Mouse (Mus musculus) liver, adult 2 months (tissue): Measurements from ENCODE around the gene Msantd3.

ENCODE experiments used
- CTCF ChIP-seq: fragments of 200-500 bp; IDR thresholded peaks from 2 replicates; pipeline ENCODE4 v1.5.1; 2011; ENCODE audit warnings: low read depth, low read length, control low read depth
- POLR2A ChIP-seq: fragments of 200-500 bp; IDR thresholded peaks from 2 replicates; pipeline ENCODE4 v1.6.1; 2011; ENCODE audit warnings: low read length, control low read depth; ENCODE audit not compliant: insufficient read depth; ENCODE audit errors: extremely low read depth

DNA sequence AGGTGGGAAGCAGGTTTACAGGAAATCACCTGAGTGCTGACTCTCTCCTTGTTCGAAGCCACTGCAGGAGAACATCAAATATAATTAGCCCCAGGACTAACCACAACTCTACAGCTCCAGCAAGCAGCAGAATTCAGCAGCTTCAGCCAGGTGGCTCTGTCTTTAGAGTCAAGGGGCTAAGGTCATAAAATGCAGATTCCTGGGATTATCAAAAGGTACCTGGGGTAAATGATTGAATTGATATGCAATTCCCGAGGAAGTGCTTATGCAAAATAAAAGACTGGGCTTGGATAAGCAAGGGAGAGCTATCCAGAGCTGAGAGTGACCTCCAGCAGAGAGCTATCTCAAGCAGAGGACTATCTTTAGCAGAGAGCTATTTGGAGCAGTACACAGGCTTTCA, 28.9 kb upstream of the Msantd3 start:
- TF ChIP-seq POLR2A, result no peak
- no peak for TF ChIP-seq CTCF
